Mouse (Mus musculus) left cerebral cortex, adult 2 months (tissue): Measurements from ENCODE around the gene Rasgrp1. TPM values are rescaled to one million over a fixed set of nuclear protein-coding genes. Genes with fewer than 3 reads are reported as not detected.

Source experiments
- DNase-seq, 2 experiments: peaks; one replicate each; pipeline ENCODE4 v3.0.0; 2021 to 2022; ENCODE audit warnings: low spot score in 2 of 2, mixed read lengths in 1 of 2; ENCODE audit errors: extremely low spot score in 1 of 2
- H3K27ac ChIP-seq: fragments of 200-600 bp; 2 replicates; pipeline ENCODE4 v1.8.1; 2022
- H3K4me3 ChIP-seq: fragments of 200-600 bp; 2 replicates; pipeline ENCODE4 v1.8.1; 2022
- CTCF ChIP-seq: fragments of 200-600 bp; IDR thresholded peaks from 2 replicates; pipeline ENCODE4 v1.8.1; 2022; ENCODE audit warnings: antibody characterized with exemption, mild to moderate bottlenecking, moderate library complexity
- intact Hi-C: fragments of 180-260 bp; cut with DNase I; formaldehyde crosslinking; loops from one replicate; pipeline ENCODE4 v1.15.1; 2025
- total RNA-seq, 2 experiments: library from RNA; stranded (reverse); gene quantifications; 2 replicates each; pipeline ENCODE4 v1.2.3; 2021

Rasgrp1 gene
- total RNA-seq, 2 experiments from 2014 or later, result 311 to 322 TPM

DNA sequence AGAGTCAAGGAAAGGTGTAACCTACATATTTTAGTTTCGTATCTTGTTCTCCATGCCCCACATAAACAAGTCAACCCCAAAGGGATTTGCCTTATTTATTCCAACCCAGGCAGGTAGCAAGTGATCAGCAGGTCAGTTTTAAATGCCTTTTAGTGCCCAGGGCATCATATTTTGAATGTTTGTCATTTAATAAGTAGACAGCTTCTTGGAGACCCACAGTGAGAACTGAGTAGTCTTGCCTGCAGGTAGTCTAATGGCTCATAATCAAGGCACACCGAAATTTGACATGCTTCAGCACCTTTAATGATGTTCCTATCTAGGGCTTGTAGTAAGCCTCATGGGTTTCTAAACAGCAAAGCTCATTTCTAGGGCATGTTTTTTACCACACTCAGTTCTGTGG, 21.3 kb upstream of the Rasgrp1 start:
- intact Hi-C loops, result no loop called here
- no peak overlapping the region for H3K27ac ChIP-seq
- DNase-seq, result no peak
- TF ChIP-seq CTCF, result no peak
- H3K4me3 ChIP-seq, result no peak overlapping the region

DNA sequence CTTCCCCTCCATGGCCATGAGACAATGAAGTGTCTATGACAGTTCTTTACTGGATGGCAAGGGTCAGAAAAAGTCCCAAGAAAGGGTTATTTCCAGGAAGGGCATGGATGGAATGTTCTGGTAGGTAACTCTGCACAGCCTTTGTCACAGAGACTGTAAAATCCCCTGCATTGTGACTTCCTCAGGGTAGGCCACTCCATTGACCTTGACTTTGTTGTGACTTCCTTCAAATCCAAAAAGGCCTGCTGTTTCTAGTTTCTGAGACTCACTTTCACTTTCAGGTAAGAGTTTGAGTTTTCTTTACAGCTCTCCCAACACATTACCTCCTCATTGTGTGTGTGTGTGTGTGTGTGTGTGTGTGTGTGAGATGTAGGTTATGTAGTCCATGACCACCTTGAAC, 15.1 kb upstream of the Rasgrp1 start:
- H3K4me3 ChIP-seq, result no peak overlapping the region
- DNase-seq, result no peak
- H3K27ac ChIP-seq, result no peak overlapping the region
- intact Hi-C loops, result no loop called here
- no peak for TF ChIP-seq CTCF

DNA sequence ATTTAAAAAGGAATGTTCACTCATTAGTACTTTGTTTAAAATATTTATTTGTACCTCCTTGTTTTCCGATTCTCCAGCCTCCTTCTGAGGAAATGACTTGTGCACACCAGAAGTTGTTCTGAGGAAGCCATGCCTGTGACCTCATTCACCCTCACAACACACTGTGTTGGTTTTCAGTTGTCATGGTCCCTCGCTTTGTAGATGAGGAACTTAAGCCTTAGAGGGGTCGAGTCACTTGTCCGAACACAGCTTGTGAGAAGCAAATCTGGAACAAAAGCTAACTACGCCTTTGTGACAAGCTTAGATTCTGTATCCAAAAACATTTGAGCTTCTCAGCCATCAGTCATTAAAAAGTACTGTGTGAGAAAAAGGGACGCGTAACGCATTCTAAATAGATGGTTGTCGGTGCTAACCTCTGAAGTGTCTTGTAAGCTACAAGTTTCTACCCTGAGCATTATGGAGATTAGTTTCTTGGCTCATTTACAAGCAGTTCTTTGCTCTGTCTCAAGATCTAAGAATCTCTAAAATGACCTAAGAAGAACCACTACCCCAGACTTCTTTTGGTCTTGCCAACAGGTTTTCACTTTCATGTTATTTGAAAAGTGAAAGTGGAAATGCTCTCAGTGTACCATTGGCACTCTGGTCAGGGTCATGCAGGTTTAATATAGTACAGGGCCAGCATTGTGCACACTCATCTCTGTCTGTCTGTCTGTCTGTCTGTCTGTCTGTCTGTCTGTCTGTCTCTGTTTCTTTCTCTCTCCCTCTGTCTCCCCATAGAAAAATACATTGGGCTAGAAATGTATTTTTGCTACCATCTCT, 9.7 kb upstream of the Rasgrp1 start:
- TF ChIP-seq CTCF, result no peak
- intact Hi-C loops, result no loop called here
- H3K4me3 ChIP-seq, result no peak overlapping the region
- no peak overlapping the region for H3K27ac ChIP-seq
- no peak for DNase-seq

DNA sequence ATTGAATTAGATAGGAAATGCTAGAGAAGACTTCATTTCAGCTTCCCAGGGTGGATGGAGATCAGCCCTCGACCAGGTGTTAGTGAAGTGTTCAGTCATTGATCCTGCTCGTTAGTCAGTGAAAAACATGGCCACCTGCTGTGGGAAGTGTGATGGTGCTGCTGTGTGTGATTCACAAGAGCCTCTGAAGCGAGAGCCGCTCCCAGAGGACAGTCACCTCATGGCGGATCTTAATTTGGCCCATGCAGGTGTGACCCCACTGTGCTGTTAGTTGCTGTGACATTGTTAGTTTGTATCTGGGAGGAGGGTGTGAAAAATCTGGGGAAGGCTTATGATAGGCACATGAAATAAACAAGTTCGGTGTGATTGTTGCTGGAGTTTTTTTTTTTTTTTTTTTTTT, 7.3 kb upstream of the Rasgrp1 start:
- intact Hi-C loops, result no loop called here
- TF ChIP-seq CTCF, result no peak
- no peak for DNase-seq
- no peak overlapping the region for H3K27ac ChIP-seq
- H3K4me3 ChIP-seq, result no peak overlapping the region

DNA sequence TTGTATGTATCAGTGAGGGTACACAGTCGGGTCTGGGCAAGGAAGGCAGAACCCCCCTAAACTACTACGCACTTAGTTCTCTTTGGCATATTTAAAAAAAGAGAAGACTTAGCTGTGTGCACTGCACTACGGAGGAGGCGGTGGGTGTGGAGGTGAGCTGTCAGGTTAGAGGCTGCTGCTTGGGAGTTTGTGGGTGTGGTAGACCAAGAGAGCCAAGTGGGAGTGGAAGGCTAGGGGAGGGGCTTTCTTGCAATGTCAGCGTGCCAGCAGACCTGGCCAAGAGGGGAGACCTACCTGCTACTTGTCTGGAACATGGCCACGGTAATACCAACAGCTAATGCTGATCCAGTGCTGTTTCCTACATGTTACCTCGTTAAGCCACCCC, 431 bp upstream of the Rasgrp1 start:
- intact Hi-C loops, result loop anchor here (2.0 kb wide), 2 partner anchors 38 to 96 kb away; no protein-coding TSS in a partner anchor
- DNase-seq, result peak in 1 of 2 experiments; percentile 32
- TF ChIP-seq CTCF, result no peak
- Histone ChIP-seq H3K4me3 (peak overlapping the region; percentile 77), H3K27ac (peak overlapping the region; percentile 94; the same call in 1 of the 2 replicates)

DNA sequence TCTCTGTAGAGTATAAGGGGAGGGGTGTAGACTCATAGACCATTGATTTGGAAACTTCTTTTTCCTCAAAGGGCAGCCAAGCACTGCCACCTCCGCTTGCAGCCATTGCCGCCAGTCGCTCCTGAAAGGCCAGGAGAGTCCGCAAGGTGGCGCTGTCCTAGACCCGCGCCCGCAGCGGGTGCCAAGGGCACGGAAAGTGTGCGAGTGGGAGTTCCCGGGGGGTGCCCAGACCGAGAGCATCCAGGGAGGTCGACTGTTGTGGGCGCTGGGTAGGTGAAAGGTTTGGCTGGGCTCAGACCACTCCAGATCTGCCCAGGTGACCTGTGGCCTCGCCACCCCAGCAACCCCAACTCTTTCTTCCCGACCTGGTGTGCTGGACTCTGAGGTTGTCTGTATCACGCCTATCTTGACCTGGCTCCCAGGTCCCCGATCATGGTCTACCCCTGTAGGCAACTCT, 683 bp downstream of the Rasgrp1 start:
- intact Hi-C loops, result loop anchor here (1.0 to 2.0 kb wide), 3 partner anchors 39 to 97 kb away; no protein-coding TSS in a partner anchor
- peak overlapping the region; percentile 77 for H3K4me3 ChIP-seq
- peak; percentile 93 for TF ChIP-seq CTCF
- H3K27ac ChIP-seq, result peak overlapping the region; percentile 94
- peak; percentile 84 to 88 for DNase-seq

DNA sequence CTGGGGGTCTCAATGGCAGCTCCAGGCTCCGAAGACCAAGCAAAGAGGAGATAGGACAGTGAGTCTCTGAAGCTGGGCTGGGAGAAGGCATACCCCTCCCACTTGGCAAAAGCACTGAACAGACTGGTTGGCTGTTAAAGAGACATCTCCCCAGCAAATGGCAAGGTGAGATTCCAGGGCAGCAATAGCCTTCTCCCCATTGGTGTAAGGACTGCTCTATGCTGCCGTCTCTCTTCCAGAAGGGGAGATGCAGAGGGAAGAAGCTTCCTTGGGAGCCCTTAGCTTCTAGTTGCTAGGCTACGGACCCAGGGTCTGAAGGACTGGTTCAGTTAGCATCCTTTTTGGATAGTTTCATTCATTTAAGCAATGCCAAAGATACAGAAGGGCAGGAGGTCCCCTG, 4.3 kb downstream of the Rasgrp1 start:
- peak overlapping the region; percentile 44 for H3K4me3 ChIP-seq
- intact Hi-C loops, result loop anchor here (2.0 to 5.0 kb wide), 2 partner anchors 30 to 71 kb away; no protein-coding TSS in a partner anchor
- peak in 1 of 2 experiments; percentile 29 for DNase-seq
- peak; percentile 63 for TF ChIP-seq CTCF
- H3K27ac ChIP-seq, result peak overlapping the region; percentile 94

DNA sequence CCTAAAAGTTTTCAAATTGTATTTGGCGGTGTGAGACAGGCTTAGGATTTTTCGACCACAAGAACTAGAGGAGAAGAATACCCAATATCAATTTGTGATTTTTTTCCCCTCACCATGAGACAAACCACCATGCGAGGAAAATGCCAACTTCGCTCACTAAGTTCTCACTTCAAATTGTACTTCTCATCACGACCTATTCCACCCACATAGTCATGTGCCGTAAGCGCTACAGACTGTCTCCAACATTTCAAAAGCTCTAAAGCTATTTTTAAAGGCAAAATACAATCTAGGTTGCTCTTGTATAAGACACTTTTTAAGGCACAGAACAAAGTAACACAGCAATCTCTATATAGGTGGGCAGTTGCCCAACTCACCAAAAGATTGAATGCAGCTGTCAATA, 4.9 kb downstream of the Rasgrp1 start:
- peak overlapping the region; percentile 94 for H3K27ac ChIP-seq
- no peak for DNase-seq
- TF ChIP-seq CTCF, result no peak
- intact Hi-C loops, result loop anchor here (1.0 to 5.0 kb wide), 3 partner anchors 29 to 100 kb away; no protein-coding TSS in a partner anchor
- H3K4me3 ChIP-seq, result peak overlapping the region; percentile 44

DNA sequence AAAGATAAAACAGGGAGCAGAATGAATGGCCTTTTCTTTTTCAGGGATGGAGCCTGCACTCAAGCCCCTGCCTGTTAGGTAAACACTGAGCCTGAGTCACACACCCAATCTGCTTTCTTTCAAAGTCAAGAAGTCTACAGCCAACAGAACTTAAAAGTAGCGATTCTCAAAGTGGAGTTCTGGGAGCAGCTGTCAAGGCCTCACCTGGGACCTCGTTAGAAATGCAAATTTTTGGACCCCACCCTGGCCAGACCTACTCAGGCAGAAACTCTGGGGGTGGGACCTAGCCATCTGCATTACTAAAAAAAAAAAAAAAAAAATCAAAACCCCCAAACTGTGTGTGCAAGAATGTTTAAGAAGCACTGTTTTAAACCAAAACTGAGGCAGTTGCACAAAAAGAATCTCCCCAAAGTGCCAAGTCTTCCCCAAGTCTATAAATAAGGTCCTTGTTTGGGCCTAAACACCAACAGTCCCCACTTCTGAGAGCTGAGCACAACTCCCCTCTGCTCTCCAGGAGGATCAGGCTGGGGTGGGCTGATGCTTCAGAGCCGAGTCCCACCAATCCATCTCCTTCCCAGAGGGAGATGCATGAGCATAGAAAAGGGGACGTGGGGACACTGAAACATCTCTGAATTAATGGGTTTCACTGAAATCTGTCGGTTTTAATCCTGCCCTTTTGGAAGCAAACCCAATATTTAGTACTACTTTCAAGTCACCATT, 5.7 kb downstream of the Rasgrp1 start:
- intact Hi-C loops, result loop anchor here (1.0 to 5.0 kb wide), 2 partner anchors 70 to 101 kb away; no protein-coding TSS in a partner anchor
- DNase-seq, result no peak
- peak overlapping the region; percentile 94 for H3K27ac ChIP-seq
- TF ChIP-seq CTCF, result no peak
- H3K4me3 ChIP-seq, result peak overlapping the region; percentile 44

DNA sequence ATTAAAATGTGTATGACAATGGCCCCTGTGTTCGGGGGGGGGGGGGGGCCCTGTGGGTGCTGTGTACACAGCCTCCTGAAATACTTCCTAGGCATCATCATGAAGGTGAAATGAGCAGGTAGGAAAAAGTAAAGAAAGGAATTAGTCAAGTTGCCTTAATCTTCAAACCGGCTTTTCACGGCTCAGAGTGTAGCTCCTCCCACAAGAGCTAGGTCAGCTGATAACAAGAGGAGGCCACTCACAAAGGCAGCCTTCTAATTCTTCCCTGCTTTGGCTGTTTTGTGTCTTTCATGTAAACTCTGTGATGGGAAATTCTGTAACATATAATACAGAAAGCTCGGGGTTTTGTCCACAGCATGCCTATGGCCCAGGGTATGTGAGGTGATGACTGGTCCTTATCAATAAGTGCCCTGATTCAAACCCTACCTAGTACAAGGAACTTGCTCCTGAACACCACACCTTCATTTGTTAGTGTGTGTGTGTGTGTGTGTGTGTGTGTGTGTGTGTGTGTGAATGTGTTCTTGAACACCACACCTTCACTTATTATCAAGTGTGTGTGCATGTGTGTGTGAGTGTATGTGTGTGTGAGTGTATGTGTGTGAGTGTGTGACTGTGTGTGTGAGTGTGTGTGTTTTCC, 7.1 kb downstream of the Rasgrp1 start:
- H3K27ac ChIP-seq, result no peak overlapping the region
- DNase-seq, result no peak
- no peak for TF ChIP-seq CTCF
- no peak overlapping the region for H3K4me3 ChIP-seq
- intact Hi-C loops, result loop anchor here (5.0 kb wide), 1 partner anchor 68 kb away; no protein-coding TSS in a partner anchor

DNA sequence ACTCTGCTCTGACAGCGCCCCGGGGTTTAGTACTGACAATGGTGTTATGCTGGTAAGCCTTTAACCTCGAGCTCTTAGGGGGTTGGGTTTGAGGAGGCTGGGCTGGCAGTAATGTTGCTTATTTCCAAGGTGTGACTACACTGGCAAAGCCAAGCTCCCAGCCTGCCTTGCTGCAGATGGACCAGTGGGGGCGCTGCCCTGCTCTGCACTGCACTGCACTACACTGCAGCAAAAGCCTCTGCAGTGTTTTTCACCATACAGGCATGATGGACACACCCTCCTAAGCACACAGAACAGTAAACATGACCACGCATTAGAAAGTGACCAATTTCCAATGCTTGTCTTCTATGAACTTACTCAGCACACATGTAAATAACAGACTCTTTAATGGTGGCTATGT, 11.2 kb downstream of the Rasgrp1 start:
- TF ChIP-seq CTCF, result peak; percentile 41
- no peak for DNase-seq
- no peak overlapping the region for H3K4me3 ChIP-seq
- no peak overlapping the region for H3K27ac ChIP-seq
- intact Hi-C loops, result no loop called here
